8 mouse cellular contexts compared by ENCODE assay signal in the genomic region with DNA sequence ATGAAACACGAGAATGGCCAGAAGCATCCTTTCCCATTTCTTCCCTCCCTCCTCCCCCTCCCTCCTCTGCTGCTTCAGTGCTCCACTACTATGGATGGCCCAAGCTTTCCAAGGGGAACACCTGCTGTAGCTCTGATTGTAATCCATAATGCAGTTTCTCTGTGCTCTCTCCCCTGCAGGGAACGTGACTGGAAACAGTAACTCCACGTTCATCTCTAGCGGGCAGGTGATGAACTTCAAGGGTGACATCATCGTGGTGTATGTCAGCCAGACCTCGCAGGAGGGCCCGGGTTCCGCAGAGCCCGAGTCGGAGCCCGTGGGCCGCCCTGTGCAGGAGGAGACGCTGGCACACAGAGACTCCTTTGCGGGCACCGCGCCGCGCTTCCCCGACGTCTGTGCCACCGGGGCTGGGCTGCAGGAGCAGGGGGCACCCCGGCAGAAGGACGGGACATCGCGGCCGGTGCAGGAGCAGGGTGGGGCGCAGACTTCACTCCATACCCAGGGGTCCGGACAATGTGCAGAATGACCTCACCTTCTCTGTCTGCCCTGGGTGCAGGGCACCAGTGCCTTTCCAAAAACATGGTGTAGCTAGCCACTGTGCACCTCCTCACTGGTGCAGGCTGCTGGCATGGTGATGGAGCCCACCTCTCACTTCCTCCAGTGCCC.
DNase-seq lines count a peak whose midpoint lies in the region; ATAC-seq and TF ChIP-seq lines count a peak whose summit lies in the region.

No protein-coding gene starts in this region.

- intact Hi-C loops in gastrocnemius, postnatal 14 days (cut with DNase I; ENCODE audit: low total_unique reads): no loop called here

- DNase-seq in kidney, postnatal 0 days (ENCODE audit: low spot score): no peak
- no peak for DNase-seq in kidney, adult 18-20 months
- peak; percentile 54 for DNase-seq in cerebellum, adult 11-12 months
- DNase-seq in gastrocnemius, postnatal 14 days: no peak
- DNase-seq in urinary bladder, adult 18-20 months (ENCODE audit: low spot score in 2 of 2): no peak

- H3K9me3 ChIP-seq in kidney, postnatal 0 days (replicated peaks; ENCODE audit: low read length): no peaks in the 10 kb centered on the region
- H3K9me3 ChIP-seq in forebrain, embryonic 12.5 days: no peaks in the 10 kb centered on the region
- no peaks in the 10 kb centered on the region for H3K9me3 ChIP-seq in limb, embryonic 15.5 days
- no peaks in the 10 kb centered on the region for H3K9me3 ChIP-seq in stomach, embryonic 14.5 days (ENCODE audit: control insufficient read depth, low read depth, low read length)

- no peak overlapping the region for H3K27ac ChIP-seq in kidney, postnatal 0 days
- H3K27ac ChIP-seq in forebrain, embryonic 12.5 days: no peak overlapping the region
- H3K27ac ChIP-seq in limb, embryonic 15.5 days: no peak overlapping the region
- no peak overlapping the region for H3K27ac ChIP-seq in stomach, embryonic 14.5 days (ENCODE audit: low read length)

- no peaks in the 10 kb centered on the region for H3K27me3 ChIP-seq in kidney, postnatal 0 days (ENCODE audit: insufficient read depth, low read length)
- peaks cover 14% of the 10 kb centered on the region for H3K27me3 ChIP-seq in forebrain, embryonic 12.5 days
- H3K27me3 ChIP-seq in limb, embryonic 15.5 days: peaks cover 18% of the 10 kb centered on the region
- H3K27me3 ChIP-seq in stomach, embryonic 14.5 days (ENCODE audit: control insufficient read depth, insufficient read depth, low read length): no peaks in the 10 kb centered on the region

- WGBS in kidney, postnatal 0 days: 10% methylated on average over 28 of the region's 28 CpGs
- WGBS in forebrain, embryonic 12.5 days: 2% methylated on average over 28 of the region's 28 CpGs
- 14% methylated on average over 28 of the region's 28 CpGs for WGBS in limb, embryonic 15.5 days
- WGBS in stomach, embryonic 14.5 days: 7% methylated on average over 28 of the region's 28 CpGs

- H3K4me1 ChIP-seq in kidney, postnatal 0 days (replicated peaks; ENCODE audit: insufficient read depth, low read length): peaks cover 8% of the 10 kb centered on the region; the same call in 1 of the 2 replicates
- peaks cover 19% of the 10 kb centered on the region for H3K4me1 ChIP-seq in forebrain, embryonic 12.5 days
- peaks cover 15% of the 10 kb centered on the region for H3K4me1 ChIP-seq in limb, embryonic 15.5 days
- peaks cover 9% of the 10 kb centered on the region; the same call in 1 of the 2 replicates for H3K4me1 ChIP-seq in stomach, embryonic 14.5 days (ENCODE audit: control insufficient read depth, insufficient read depth, low read length)

- peak overlapping the region; percentile 50 for H3K4me2 ChIP-seq in kidney, postnatal 0 days (ENCODE audit: low read length)
- H3K4me2 ChIP-seq in forebrain, embryonic 12.5 days: peak overlapping the region; percentile 62
- H3K4me2 ChIP-seq in limb, embryonic 15.5 days: peak overlapping the region; percentile 36
- peak overlapping the region; percentile 17; the same call in 1 of the 2 replicates for H3K4me2 ChIP-seq in stomach, embryonic 14.5 days (replicated peaks; ENCODE audit: low read depth, low read length)

- no peaks in the 10 kb centered on the region for H3K36me3 ChIP-seq in kidney, postnatal 0 days (ENCODE audit: insufficient read depth, low read length)
- no peaks in the 10 kb centered on the region for H3K36me3 ChIP-seq in forebrain, embryonic 12.5 days (replicated peaks)
- H3K36me3 ChIP-seq in limb, embryonic 15.5 days: no peaks in the 10 kb centered on the region
- no peaks in the 10 kb centered on the region for H3K36me3 ChIP-seq in stomach, embryonic 14.5 days (ENCODE audit: control insufficient read depth, insufficient read depth, low read length)

- TF ChIP-seq CTCF in kidney, postnatal 0 days (IDR thresholded peaks at IDR 0.05; ENCODE audit: low read depth): no peak

- ATAC-seq in kidney, postnatal 0 days (replicated peaks; ENCODE audit: low FRiP score, low read depth): peak; percentile 74
- peak; percentile 77 for ATAC-seq in forebrain, embryonic 12.5 days (ENCODE audit: low FRiP score)
- no peak for ATAC-seq in limb, embryonic 15.5 days (ENCODE audit: insufficient number of reproducible peaks, low FRiP score, low TSS enrichment, low read depth)
- peak; percentile 56; the same call in 1 of the 2 replicates for ATAC-seq in stomach, embryonic 14.5 days (ENCODE audit: insufficient number of reproducible peaks, insufficient read depth, low FRiP score, low read depth)

- peak overlapping the region; percentile 21 for H3K4me3 ChIP-seq in kidney, postnatal 0 days (replicated peaks; ENCODE audit: low read depth, low read length)
- H3K4me3 ChIP-seq in forebrain, embryonic 12.5 days (replicated peaks): peak overlapping the region; percentile 35
- peak overlapping the region; percentile 15 for H3K4me3 ChIP-seq in limb, embryonic 15.5 days
- peak overlapping the region; percentile 8; the same call in 1 of the 2 replicates for H3K4me3 ChIP-seq in stomach, embryonic 14.5 days (ENCODE audit: low read depth, low read length)

- no peak overlapping the region for H3K9ac ChIP-seq in kidney, postnatal 0 days (ENCODE audit: low read depth, low read length)
- peak overlapping the region; percentile 54 for H3K9ac ChIP-seq in forebrain, embryonic 12.5 days
- no peak overlapping the region for H3K9ac ChIP-seq in limb, embryonic 15.5 days
- H3K9ac ChIP-seq in stomach, embryonic 14.5 days (replicated peaks; ENCODE audit: low read depth, low read length): no peak overlapping the region
